Mouse (Mus musculus): ENCODE data around the gene Scrg1.

- no peak for TF ChIP-seq CTCF (IDR thresholded peaks at IDR 0.05; ENCODE audit: low read depth, low read length)
- TF ChIP-seq GATA1 (IDR thresholded peaks at IDR 0.05; ENCODE audit: borderline replicate concordance, low read length), result no peak
- no peak for TF ChIP-seq POLR2AphosphoS5 (IDR thresholded peaks at IDR 0.05; ENCODE audit: insufficient replicate concordance, low read depth, low read length)
- no peak for TF ChIP-seq TAL1 (conservative IDR thresholded peaks at IDR 0.05; ENCODE audit: low read depth, low read length)
- TF ChIP-seq GATA2 (IDR thresholded peaks at IDR 0.05; ENCODE audit: borderline replicate concordance, low read depth, low read length), result no peak
These were observed 15.1 kb downstream of the Scrg1 start for GRCm38 (mm10) chr8:57470863-57471262.
